Mouse (Mus musculus) MEL (cell line): ENCODE data around the gene Rgs19. TPM values are rescaled to one million over a fixed set of nuclear protein-coding genes. Genes with fewer than 3 reads are reported as not detected.

Experiments
- DNase-seq: peaks from one replicate; pipeline ENCODE4 v3.0.0; 2011; ENCODE audit warnings: low read depth, low spot score
- H3K27ac ChIP-seq: 2 replicates; pipeline ENCODE4 v1.5.1; 2012; ENCODE audit warnings: low read depth, mild to moderate bottlenecking, control low read depth, low read length, moderate library complexity; ENCODE audit not compliant: control insufficient read depth
- H3K27me3 ChIP-seq, 2 experiments: fragments of 150-350 bp in 1 of 2; sonication (generic) in 1 of 2; 2 replicates each; pipeline ENCODE4 v1.6.1; 2012; ENCODE audit warnings: low read length in 2 of 2, mild to moderate bottlenecking in 2 of 2, improper control_type of control experiment in 1 of 2, moderate library complexity in 1 of 2; ENCODE audit not compliant: insufficient read depth in 2 of 2, control insufficient read depth in 1 of 2
- H3K36me3 ChIP-seq, 2 experiments: 2 replicates each; pipeline ENCODE4 v1.6.1; 2012 to 2014; ENCODE audit warnings: low read length in 2 of 2, improper control_type of control experiment in 1 of 2, inconsistent platforms in 1 of 2, mild to moderate bottlenecking in 1 of 2; ENCODE audit not compliant: insufficient read depth in 2 of 2, control insufficient read depth in 1 of 2
- H3K4me1 ChIP-seq, 2 experiments: fragments of 150-350 bp in 1 of 2; sonication (generic) in 1 of 2; 2 replicates each; pipeline ENCODE4 v1.6.1; 2012; ENCODE audit warnings: low read length in 2 of 2, improper control_type of control experiment in 1 of 2, mild to moderate bottlenecking in 1 of 2; ENCODE audit not compliant: insufficient read depth in 2 of 2, control insufficient read depth in 1 of 2
- H3K4me3 ChIP-seq, 2 experiments: fragments of 150-350 bp in 1 of 2; sonication (generic) in 1 of 2; 2 replicates each; pipeline ENCODE4 v1.5.1; 2012; ENCODE audit warnings: low read depth in 2 of 2, low read length in 2 of 2, mild to moderate bottlenecking in 2 of 2, moderate library complexity in 2 of 2, control low read depth in 1 of 2, improper control_type of control experiment in 1 of 2; ENCODE audit not compliant: control insufficient read depth in 1 of 2, insufficient read depth in 1 of 2
- H3K79me2 ChIP-seq: 2 replicates; pipeline ENCODE4 v1.6.1; 2012; ENCODE audit warnings: mild to moderate bottlenecking, low read length, moderate library complexity; ENCODE audit not compliant: control insufficient read depth, poor library complexity, insufficient read depth
- H3K9ac ChIP-seq: 2 replicates; pipeline ENCODE4 v1.6.1; 2012; ENCODE audit warnings: low read depth, mild to moderate bottlenecking, control low read depth, low read length, moderate library complexity; ENCODE audit not compliant: control insufficient read depth, poor library complexity, severe bottlenecking
- H3K9me3 ChIP-seq: fragments of 150-350 bp; sonication (generic); replicated peaks from 2 replicates; pipeline ENCODE4 v1.6.1; 2012; ENCODE audit warnings: mild to moderate bottlenecking, low read length, improper control_type of control experiment, moderate library complexity; ENCODE audit not compliant: insufficient read depth
- CTCF ChIP-seq, 3 experiments: IDR thresholded peaks in 2 of 3; conservative IDR thresholded peaks in 1 of 3; 2 replicates each; pipeline ENCODE4 v1.5.1; 2011 to 2012; ENCODE audit warnings: low read length in 3 of 3, low read depth in 2 of 3, mild to moderate bottlenecking in 2 of 3, improper control_type of control experiment in 1 of 3, inconsistent platforms in 1 of 3, mixed read lengths in 1 of 3, moderate library complexity in 1 of 3; ENCODE audit not compliant: control insufficient read depth in 1 of 3, insufficient read depth in 1 of 3, poor library complexity in 1 of 3, severe bottlenecking in 1 of 3
- EP300 ChIP-seq, 2 experiments: IDR thresholded peaks; 2 replicates each; pipeline ENCODE4 v1.6.1; 2011; ENCODE audit warnings: improper control_type of control experiment in 2 of 2, low read length in 2 of 2, low read depth in 1 of 2, mild to moderate bottlenecking in 1 of 2
- MXI1 ChIP-seq: IDR thresholded peaks from 2 replicates; pipeline ENCODE4 v1.6.1; 2011; ENCODE audit warnings: mild to moderate bottlenecking, low read depth, low read length, improper control_type of control experiment
- MYB ChIP-seq: IDR thresholded peaks from 2 replicates; pipeline ENCODE4 v1.6.1; 2011; ENCODE audit warnings: mild to moderate bottlenecking, low read depth, low read length, improper control_type of control experiment
- MYC ChIP-seq: IDR thresholded peaks from 2 replicates; pipeline ENCODE4 v1.6.1; 2011; ENCODE audit warnings: low read depth, mild to moderate bottlenecking, low read length, improper control_type of control experiment, moderate library complexity
- RAD21 ChIP-seq: IDR thresholded peaks from 2 replicates; pipeline ENCODE4 v1.6.1; 2011; ENCODE audit warnings: mild to moderate bottlenecking, low read depth, low read length, improper control_type of control experiment
- SMC3 ChIP-seq: IDR thresholded peaks from 2 replicates; pipeline ENCODE4 v1.6.1; 2011; ENCODE audit warnings: low read depth, low read length, improper control_type of control experiment
- TBP ChIP-seq: IDR thresholded peaks from 2 replicates; pipeline ENCODE4 v1.8.0; 2011; ENCODE audit warnings: low read depth, low read length, improper control_type of control experiment
- ZMIZ1 ChIP-seq: IDR thresholded peaks from 2 replicates; pipeline ENCODE4 v1.6.1; 2012; ENCODE audit warnings: low read depth, mild to moderate bottlenecking, inconsistent platforms, low read length, improper control_type of control experiment, moderate library complexity
- polyA plus RNA-seq, 2 experiments: library from polyadenylated mRNA; stranded (reverse) in 1 of 2; unstranded in 1 of 2; fragments of >175 nt in 1 of 2; fragments of >200 nt in 1 of 2; gene quantifications; 2 replicates each; pipeline versions ENCODE4 v1.2.1 to v1.2.4; 2012; ENCODE audit warnings: low replicate concordance in 2 of 2, low read depth in 1 of 2; ENCODE audit not compliant: insufficient read length in 2 of 2, insufficient read depth in 1 of 2, missing spikeins in 1 of 2
- total RNA-seq: library from RNA; depleted of rRNA; stranded (reverse); fragments of 300-350 nt; gene quantifications from 2 replicates; pipeline ENCODE4 v1.2.3, GENCODE M21; 2012

Rgs19 gene
- total and polyA plus RNA-seq, 3 experiments, result 46.2 to 157 TPM; not detected in 1

- no peak overlapping the region for H3K4me3 ChIP-seq
These were observed 16.1 kb downstream of the Rgs19 start for GRCm38 (mm10) chr2:181677755-181678098.

DNA sequence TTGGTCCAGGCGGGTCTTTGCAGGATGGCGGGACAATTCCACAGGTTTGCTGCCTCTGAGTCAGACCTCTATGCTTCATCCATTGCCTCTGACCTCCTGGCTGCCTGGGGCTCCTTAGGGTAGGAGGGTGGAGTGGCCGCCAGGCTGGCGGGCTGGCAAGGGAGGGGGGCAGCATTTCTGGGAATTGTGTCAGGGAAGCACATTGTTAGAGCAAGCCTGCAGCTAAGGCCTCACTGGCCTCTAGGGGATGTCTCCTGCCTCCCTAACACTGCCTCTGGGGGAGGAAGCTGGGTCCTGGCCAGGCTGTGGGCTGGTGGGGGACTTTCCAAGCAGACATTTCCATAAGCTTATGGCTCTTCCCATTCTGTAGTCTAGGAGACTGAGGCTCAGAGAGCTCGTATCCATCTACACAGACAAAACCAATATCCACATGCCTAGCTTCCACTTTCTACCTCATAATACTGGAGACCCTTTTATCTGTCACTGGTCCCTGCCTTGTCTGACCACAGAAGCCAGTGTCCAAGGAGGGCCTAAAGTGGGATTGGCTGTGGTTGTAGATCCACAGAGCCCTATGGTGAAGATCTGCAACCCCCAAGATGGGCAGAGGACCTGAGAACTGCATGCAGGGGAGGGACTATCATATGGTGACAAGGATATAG is 16.6 kb downstream of the Rgs19 start:
- no peak for DNase-seq
- Histone ChIP-seq H3K4me3 (no peak overlapping the region), H3K79me2 (peaks cover 6% of the 10 kb centered on the region; the same call in 1 of the 2 replicates), H3K27ac (no peak overlapping the region), H3K4me1 (peaks cover 0 to 21% of the 10 kb centered on the region in 2 experiments), H3K36me3 (peaks cover 0 to 10% of the 10 kb centered on the region in 2 experiments; a peak in 2 of 4 replicates), H3K9ac (no peak overlapping the region), H3K27me3 (peaks cover 0 to 3% of the 10 kb centered on the region in 2 experiments; a peak in 1 of 4 replicates), H3K9me3 (no peaks in the 10 kb centered on the region)
- TF ChIP-seq EP300 (IDR thresholded peaks at IDR 0.05; ENCODE audit: low read depth in 1 of 2, low read length in 2 of 2) (no peak), MYC (no peak)
- TF ChIP-seq, all 39 proteins: peak for 0

More at GRCm38 (mm10) chr2:181677755-181678098, 16.1 kb downstream of the Rgs19 start:
- peaks cover 6% of the 10 kb centered on the region; the same call in 1 of the 2 replicates for H3K79me2 ChIP-seq
- peaks cover 0 to 21% of the 10 kb centered on the region in 2 experiments for H3K4me1 ChIP-seq
- H3K9ac ChIP-seq, result no peak overlapping the region
- no peaks in the 10 kb centered on the region for H3K9me3 ChIP-seq
- H3K27me3 ChIP-seq, result peaks cover 0 to 3% of the 10 kb centered on the region in 2 experiments; a peak in 1 of 4 replicates
- DNase-seq, result no peak
- TF ChIP-seq SMC3 (no peak), MYB (no peak), ZMIZ1 (no peak), MXI1 (no peak)
- no peak overlapping the region for H3K27ac ChIP-seq
- H3K36me3 ChIP-seq, result peaks cover 0 to 10% of the 10 kb centered on the region in 2 experiments; a peak in 2 of 4 replicates

DNA sequence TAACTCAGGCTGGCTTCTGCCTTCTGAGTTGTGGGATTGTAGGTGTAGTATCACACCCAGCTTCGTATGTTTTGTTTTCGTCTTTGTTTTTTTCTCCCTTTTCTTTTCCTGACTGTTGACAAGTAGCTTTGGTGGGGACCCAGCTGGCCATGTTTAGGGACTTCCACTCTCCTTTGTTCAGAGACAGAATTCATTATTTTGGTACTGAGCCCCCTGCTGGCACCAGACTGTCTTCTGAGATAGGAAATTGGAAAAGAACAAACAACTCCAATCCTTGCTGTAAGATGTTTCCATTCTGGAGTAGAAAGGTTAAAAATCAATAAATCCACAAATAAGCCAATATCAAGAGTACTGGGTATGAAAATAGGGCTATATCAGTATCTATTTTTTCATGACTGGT is 17.4 kb downstream of the Rgs19 start:
- H3K4me3 ChIP-seq, result no peak overlapping the region
- peaks cover 0 to 3% of the 10 kb centered on the region in 2 experiments; a peak in 1 of 4 replicates for H3K27me3 ChIP-seq
- H3K27ac ChIP-seq, result no peak overlapping the region
- peak; percentile 37 for DNase-seq
- H3K36me3 ChIP-seq, result peaks cover 0 to 10% of the 10 kb centered on the region in 2 experiments; a peak in 2 of 4 replicates
- H3K79me2 ChIP-seq, result peaks cover 6% of the 10 kb centered on the region; the same call in 1 of the 2 replicates
- H3K9ac ChIP-seq, result 0 out of 2 replicates have a peak overlapping the region, but pooled peaks have one; percentile 13
- H3K4me1 ChIP-seq, result peaks cover 0 to 21% of the 10 kb centered on the region in 2 experiments
- TF ChIP-seq TBP, result no peak
- TF ChIP-seq CTCF (IDR thresholded peaks at IDR 0.05 in 2 of 3, conservative IDR thresholded peaks at IDR 0.05 in 1 of 3; ENCODE audit: control insufficient read depth in 1 of 3, insufficient read depth in 1 of 3, low read depth in 2 of 3, low read length in 3 of 3, poor library complexity in 1 of 3, severe bottlenecking in 1 of 3), result peak in 1 of 3 experiments; percentile 52; a peak in 3 of 6 replicates
- TF ChIP-seq RAD21, result peak; percentile 7
- peak; percentile 45 for TF ChIP-seq SMC3
- H3K9me3 ChIP-seq, result no peaks in the 10 kb centered on the region
